Mouse (Mus musculus) olfactory bulb, adult 2 months (tissue): ENCODE measurements around the gene Tmem150c.

Experiments used
- CTCF ChIP-seq: fragments of 200-500 bp; IDR thresholded peaks from 2 replicates; pipeline ENCODE4 v1.5.1; 2012; ENCODE audit warnings: low read depth, mild to moderate bottlenecking, low read length, moderate library complexity; ENCODE audit not compliant: insufficient read depth
- POLR2A ChIP-seq: fragments of 200-500 bp; IDR thresholded peaks from 2 replicates; pipeline ENCODE4 v1.6.1; 2012; ENCODE audit warnings: mild to moderate bottlenecking, low read depth, low read length, moderate library complexity; ENCODE audit not compliant: insufficient read depth

GRCm38 (mm10) chr5:100119331-100119730, 40.3 kb downstream of the Tmem150c start:
- TF ChIP-seq CTCF (no peak), POLR2A (no peak)
